8 mouse cellular contexts compared by ENCODE assay signal in genomic region chr3:69721814-69722186, GRCm38 (mm10). TPM values are rescaled to one million over a fixed set of nuclear protein-coding genes. Genes with fewer than 3 reads are reported as not detected.
DNase-seq lines count a peak whose midpoint lies in the region; ATAC-seq and TF ChIP-seq lines count a peak whose summit lies in the region.

Nmd3 (plus strand) TSS chr3:69721985.

- no peak for TF ChIP-seq CTCF in bone marrow, adult 2 months (IDR thresholded peaks at IDR 0.05; ENCODE audit: control insufficient read depth, insufficient read depth, low read length)
- no peak for TF ChIP-seq CTCF in midbrain, postnatal 0 days (IDR thresholded peaks at IDR 0.05)

- H3K27me3 ChIP-seq in embryonic facial prominence, embryonic 15.5 days: no peaks in the 10 kb centered on the region
- no peaks in the 10 kb centered on the region for H3K27me3 ChIP-seq in limb, embryonic 14.5 days (ENCODE audit: control insufficient read depth, insufficient read depth, low read length)
- H3K27me3 ChIP-seq in midbrain, postnatal 0 days (ENCODE audit: insufficient read depth, low read length): no peaks in the 10 kb centered on the region

- no peaks in the 10 kb centered on the region; the same call in 1 of the 2 replicates for H3K36me3 ChIP-seq in embryonic facial prominence, embryonic 15.5 days
- peaks cover 2% of the 10 kb centered on the region; the same call in 1 of the 2 replicates for H3K36me3 ChIP-seq in limb, embryonic 14.5 days (ENCODE audit: control insufficient read depth, insufficient read depth, low read length)
- no peaks in the 10 kb centered on the region for H3K36me3 ChIP-seq in midbrain, postnatal 0 days (ENCODE audit: insufficient read depth, low read length)

- DNase-seq in 416B (ENCODE audit: low read depth): peak; percentile 97
- DNase-seq in heart, adult 8-10 months (ENCODE audit: low spot score): peak; percentile 85
- peak; percentile 89 for DNase-seq in kidney, adult 9 months
- peak; percentile 96 for DNase-seq in limb, embryonic 14.5 days (ENCODE audit: low spot score)
- peak; percentile 96 for DNase-seq in midbrain, postnatal 0 days (ENCODE audit: low spot score)
- peak; percentile 78 to 84 for DNase-seq in spleen, postnatal 14 days (ENCODE audit: low spot score in 2 of 2)

- no peaks in the 10 kb centered on the region for H3K9me3 ChIP-seq in embryonic facial prominence, embryonic 15.5 days (replicated peaks)
- no peaks in the 10 kb centered on the region for H3K9me3 ChIP-seq in limb, embryonic 14.5 days (ENCODE audit: control insufficient read depth, low read length)
- no peaks in the 10 kb centered on the region for H3K9me3 ChIP-seq in midbrain, postnatal 0 days (ENCODE audit: low read length)

- H3K4me1 ChIP-seq in bone marrow, adult 2 months (ENCODE audit: control insufficient read depth, insufficient read depth, low read length): no peaks in the 10 kb centered on the region; the same call in 1 of the 2 replicates
- H3K4me1 ChIP-seq in embryonic facial prominence, embryonic 15.5 days: peaks cover 13% of the 10 kb centered on the region; the same call in 1 of the 2 replicates
- H3K4me1 ChIP-seq in limb, embryonic 14.5 days (ENCODE audit: control insufficient read depth, insufficient read depth, low read length): peaks cover 9% of the 10 kb centered on the region
- peaks cover 6% of the 10 kb centered on the region; the same call in 1 of the 2 replicates for H3K4me1 ChIP-seq in midbrain, postnatal 0 days (ENCODE audit: insufficient read depth, low read length)

- under 1% methylated on average over 33 of the region's 33 CpGs for WGBS in bone marrow, adult 2 months
- under 1% methylated on average over 33 of the region's 33 CpGs for WGBS in embryonic facial prominence, embryonic 15.5 days
- WGBS in limb, embryonic 14.5 days: 1% methylated on average over 28 of the region's 33 CpGs
- 0% methylated on average over 29 of the region's 33 CpGs for WGBS in midbrain, postnatal 0 days

- H3K9ac ChIP-seq in embryonic facial prominence, embryonic 15.5 days: peak within 1 kb of the TSS; percentile 91
- H3K9ac ChIP-seq in limb, embryonic 14.5 days (ENCODE audit: low read depth, low read length, severe bottlenecking): peak within 1 kb of the TSS; percentile 95
- H3K9ac ChIP-seq in midbrain, postnatal 0 days (replicated peaks; ENCODE audit: low read length, poor library complexity, severe bottlenecking): peak within 1 kb of the TSS; percentile 95

- H3K4me2 ChIP-seq in embryonic facial prominence, embryonic 15.5 days (replicated peaks): peak within 1 kb of the TSS; percentile 82
- peak within 1 kb of the TSS; percentile 82 for H3K4me2 ChIP-seq in limb, embryonic 14.5 days (replicated peaks; ENCODE audit: low read depth, low read length, severe bottlenecking)
- peak within 1 kb of the TSS; percentile 75 for H3K4me2 ChIP-seq in midbrain, postnatal 0 days (ENCODE audit: low read depth, low read length, poor library complexity, severe bottlenecking)

- peak; percentile 94 for ATAC-seq in embryonic facial prominence, embryonic 15.5 days (ENCODE audit: insufficient number of reproducible peaks, low FRiP score, low TSS enrichment, low read depth)
- ATAC-seq in limb, embryonic 14.5 days (ENCODE audit: low FRiP score, low read depth): peak; percentile 97
- peak; percentile 98 for ATAC-seq in midbrain, postnatal 0 days (ENCODE audit: low FRiP score)

- TF ChIP-seq POLR2A in bone marrow, adult 2 months (IDR thresholded peaks at IDR 0.05; ENCODE audit: borderline replicate concordance, control insufficient read depth, low read depth, low read length): peak; percentile 79; the same call in 1 of the 2 replicates
- peak; percentile 86; the same call in 1 of the 2 replicates for TF ChIP-seq POLR2A in limb, embryonic 14.5 days (IDR thresholded peaks at IDR 0.05; ENCODE audit: borderline replicate concordance, extremely low read depth, insufficient read depth, insufficient read length)

- H3K4me3 ChIP-seq in bone marrow, adult 2 months (replicated peaks; ENCODE audit: control insufficient read depth, low read depth, low read length): peak within 1 kb of the TSS; percentile 78
- H3K4me3 ChIP-seq in embryonic facial prominence, embryonic 15.5 days (replicated peaks): peak within 1 kb of the TSS; percentile 96
- H3K4me3 ChIP-seq in limb, embryonic 14.5 days (replicated peaks; ENCODE audit: low read length): peak within 1 kb of the TSS; percentile 97
- peak within 1 kb of the TSS; percentile 86 for H3K4me3 ChIP-seq in midbrain, postnatal 0 days (ENCODE audit: low read depth, low read length)

- peak within 1 kb of the TSS; percentile 76 for H3K27ac ChIP-seq in bone marrow, adult 2 months (ENCODE audit: control insufficient read depth, insufficient read depth, low read depth, low read length, poor library complexity)
- peak within 1 kb of the TSS; percentile 88 for H3K27ac ChIP-seq in embryonic facial prominence, embryonic 15.5 days (replicated peaks)
- peak within 1 kb of the TSS; percentile 89 for H3K27ac ChIP-seq in limb, embryonic 14.5 days (replicated peaks; ENCODE audit: low read depth, low read length)
- peak within 1 kb of the TSS; percentile 88 for H3K27ac ChIP-seq in midbrain, postnatal 0 days (ENCODE audit: low read depth, low read length)

RNA-seq across cellular contexts. Expression of gene Nmd3, which starts in this region (rescaled TPM):
- polyA plus RNA-seq in bone marrow, adult 2 months (2011; ENCODE audit: insufficient read depth, insufficient read length, low replicate concordance, missing spikeins): 29.2 and 48.6 TPM in 2 replicates
- polyA plus RNA-seq in embryonic facial prominence, embryonic 15.5 days (2015; fragmentation: Nextera tagmentation; extraction: Ambion mirVana): 118 and 120 TPM in 2 replicates
- total RNA-seq in heart, adult 8-10 months (2022): 10 to 100 TPM; 31.5 to 46.7 (median 40.2) TPM
- 46.5 and 57.5 TPM in 2 replicates for polyA plus RNA-seq in limb, embryonic 14.5 days (2012; rRNA removed)
- 127 and 133 TPM in 2 replicates for polyA plus RNA-seq in limb, embryonic 14.5 days (2014; fragmentation: Nextera tagmentation; extraction: Ambion mirVana)
- 8.0 and 17.8 TPM in 2 replicates for total RNA-seq in midbrain, postnatal 0 days (2014; rRNA removed)
- 56.0 and 58.7 TPM in 2 replicates for polyA plus RNA-seq in midbrain, postnatal 0 days (2015; fragmentation: Nextera tagmentation; extraction: Ambion mirVana)

Comparison
In these comparisons a context has a peak if more than half of its experiments do, and no peak if none do; other contexts are left out.
1. Peak in every context shown above with its lines: DNase-seq, ATAC-seq, H3K4me3 ChIP-seq and H3K27ac ChIP-seq.